Mouse (Mus musculus) adrenal gland (tissue): Measurements from ENCODE around the gene Arsk.

Experiments
- intact Hi-C: fragments of 180-260 bp; cut with DNase I; formaldehyde crosslinking; loops from one replicate; pipeline ENCODE4 v1.15.1; 2025
- long read RNA-seq, 2 experiments: library from polyadenylated mRNA; unstranded; transcript quantifications; one replicate each; pipeline ENCODE4 v2.0.0; 2020; ENCODE audit warnings: borderline replicate concordance in 1 of 2; ENCODE audit not compliant: insufficient replicate concordance in 1 of 2

Gene Arsk
- long read RNA-seq, experiment 1, transcript Arsk-201 (8 exons, 3,657 nt), result major isoform, 8 of 8 reads
- long read RNA-seq, experiment 1, partial matches to known transcripts, result 0 of 8 reads
- long read RNA-seq, experiment 1, other reads (novel, unspliced or antisense), result 0 of 8 reads
- long read RNA-seq, experiment 2, transcript Arsk-201 (8 exons, 3,657 nt), result major isoform, 9 of 10 reads
- long read RNA-seq, experiment 2, partial matches to known transcripts, result 1 of 10 reads
- long read RNA-seq, experiment 2, other reads (novel, unspliced or antisense), result 0 of 10 reads

DNA sequence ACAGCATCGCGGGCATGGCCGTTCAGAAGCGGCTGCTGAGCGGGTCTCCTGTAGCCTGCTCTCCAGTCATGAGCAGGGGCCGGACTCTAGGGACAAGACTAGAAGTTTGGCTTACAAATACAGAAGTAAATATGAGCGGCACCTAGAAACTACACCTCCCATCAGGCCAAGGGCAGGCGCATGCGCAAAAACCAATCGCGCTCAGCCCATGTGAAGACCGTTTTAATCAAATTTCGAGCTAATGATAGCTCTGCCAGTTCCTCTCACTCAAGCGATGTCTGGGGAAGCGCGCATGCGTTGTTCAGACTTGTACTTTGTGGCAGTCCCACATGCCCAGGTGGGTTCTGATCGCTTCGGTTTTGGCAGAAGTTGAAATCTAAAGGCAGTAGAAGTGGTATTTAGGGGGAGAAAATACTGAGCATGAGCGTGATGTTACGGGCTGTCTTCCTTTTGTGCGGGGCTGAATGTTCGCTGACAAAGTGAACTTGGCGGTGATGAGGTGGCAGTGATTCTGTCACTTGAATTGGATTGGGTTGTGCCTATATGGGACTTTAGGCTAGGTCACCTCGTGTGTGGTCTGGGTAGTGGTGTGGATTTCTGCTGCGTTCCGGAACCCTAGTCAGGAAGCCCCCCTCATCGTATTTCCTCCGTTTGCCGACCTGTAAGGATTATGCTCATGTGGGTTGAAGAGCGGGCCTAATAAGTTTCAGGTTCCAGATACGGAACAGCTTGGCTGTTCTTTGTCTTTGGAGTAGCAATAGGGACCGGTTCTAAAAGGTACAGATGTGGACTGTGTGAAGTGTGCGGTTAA is at the start of gene Arsk, which contains the start of gene Ttc37:
Arsk (minus strand) TSS at position 168 of the 811 bp plus-strand sequence.
Ttc37 (plus strand) TSS at position 242 of the 811 bp plus-strand sequence.
- intact Hi-C loops, result loop anchor here (5.0 kb wide), 1 partner anchor 81 kb away; the partner anchor contains the start of gene Rfesd

- intact Hi-C loops, result no loop called here
Measured at GRCm38 (mm10) chr13:76141117-76141808, 42.8 kb upstream of the Arsk start.

- intact Hi-C loops, result loop anchor here (2.0 kb wide), 1 partner anchor 18 kb away; no protein-coding TSS in a partner anchor
Measured at GRCm38 (mm10) chr13:76138862-76139261, 40.4 kb upstream of the Arsk start.

DNA sequence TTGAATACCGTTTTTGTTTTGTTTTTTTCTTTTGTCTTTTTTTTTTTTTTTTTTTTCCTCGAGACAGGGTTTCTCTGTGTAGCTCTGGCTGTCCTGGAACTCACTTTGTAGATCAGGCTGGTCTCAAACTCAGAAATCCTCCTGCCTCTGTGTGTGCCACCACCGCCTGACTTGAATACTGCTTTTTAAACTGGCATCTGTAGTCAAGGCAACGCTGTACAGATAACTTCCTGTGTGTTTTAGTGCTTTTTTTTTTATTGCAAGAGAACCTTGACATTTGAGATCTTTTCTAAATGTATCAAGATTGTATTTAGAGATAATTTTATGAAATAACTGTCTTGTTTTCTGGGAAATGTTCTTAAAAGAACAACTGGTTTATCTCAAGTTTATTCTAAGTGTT is 34.0 kb upstream of the Arsk start:
- intact Hi-C loops, result no loop called here

DNA sequence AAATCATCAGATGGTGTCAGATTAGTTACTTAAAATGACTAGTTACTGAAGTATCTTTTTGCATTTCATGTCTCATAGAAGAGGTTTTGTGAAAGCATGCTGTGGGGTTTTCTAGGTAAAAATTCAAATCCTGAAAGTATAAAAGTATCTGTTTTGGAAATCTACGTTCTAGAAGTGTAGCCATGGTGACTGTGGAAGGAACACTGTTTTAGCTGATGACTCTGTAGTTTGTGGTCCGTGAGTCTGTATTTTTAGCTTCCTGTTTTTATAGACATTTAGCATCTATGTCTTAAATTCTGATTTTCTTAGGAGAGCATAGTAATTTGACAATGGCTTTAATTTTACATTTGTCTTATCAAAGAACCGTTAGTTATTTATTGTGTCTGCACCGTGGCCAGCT is 30.3 kb upstream of the Arsk start:
- intact Hi-C loops, result no loop called here

DNA sequence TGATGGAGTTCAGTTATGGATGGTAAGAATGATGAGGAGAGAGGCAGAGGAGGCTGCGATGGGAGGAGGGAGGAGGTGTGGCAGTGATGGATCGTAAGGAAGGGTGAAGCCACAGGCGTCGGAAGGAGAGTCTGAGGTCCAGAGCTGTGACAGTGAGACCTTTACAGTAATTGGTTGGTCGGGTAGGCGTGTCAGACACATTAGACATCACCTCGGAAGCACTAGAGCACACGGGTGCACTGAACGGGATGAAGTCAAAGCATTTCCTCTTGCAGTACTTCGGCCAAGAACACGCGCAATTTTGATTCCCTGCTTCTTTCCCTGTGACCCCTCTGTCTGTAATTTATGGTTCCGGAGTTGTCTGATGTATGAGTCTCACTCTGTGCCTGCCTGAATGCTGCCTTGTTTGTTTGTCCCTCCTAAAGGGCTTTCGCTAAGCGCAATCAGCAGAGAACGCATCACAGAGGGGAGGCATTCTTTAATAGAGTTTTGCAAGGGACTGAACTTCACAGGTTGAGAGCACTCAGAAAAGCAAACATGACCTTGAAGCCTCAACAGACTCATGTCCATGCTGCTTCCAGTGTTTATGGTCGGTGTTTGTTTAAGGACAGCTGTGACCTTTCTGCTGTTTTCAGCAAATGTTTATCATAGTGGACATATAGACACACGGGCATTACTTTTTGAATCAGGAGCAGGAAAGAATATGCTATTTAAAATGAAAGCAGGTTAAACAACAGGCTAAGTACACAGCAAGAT is 10.8 kb upstream of the Arsk start:
- intact Hi-C loops, result no loop called here

GRCm38 (mm10) chr13:76101989-76102388 is 3.5 kb upstream of the Arsk start:
- intact Hi-C loops, result no loop called here

DNA sequence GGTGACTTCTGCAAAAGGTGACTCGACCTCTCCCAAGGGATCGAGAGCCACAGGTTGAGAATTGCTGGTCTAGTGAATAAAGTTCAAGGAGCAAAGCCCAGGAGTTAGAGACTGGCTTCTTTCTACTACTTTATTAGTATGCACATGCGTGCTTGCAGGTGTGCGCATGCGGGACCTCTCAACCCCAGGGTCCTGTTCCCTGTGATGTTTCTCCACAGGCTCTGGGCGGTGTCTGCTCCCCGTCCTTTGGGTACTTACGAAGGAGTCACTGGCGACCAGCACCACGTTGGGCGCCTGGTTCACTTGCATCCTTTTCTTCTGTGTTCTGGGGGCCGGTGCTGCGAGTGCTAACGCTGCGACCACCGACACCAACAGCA is 356 bp downstream of the Arsk start:
- intact Hi-C loops, result loop anchor here (5.0 kb wide), 1 partner anchor 81 kb away; the partner anchor contains the start of gene Rfesd

GRCm38 (mm10) chr13:76074323-76074722 is 24.1 kb downstream of the Arsk start:
- intact Hi-C loops, result no loop called here

DNA sequence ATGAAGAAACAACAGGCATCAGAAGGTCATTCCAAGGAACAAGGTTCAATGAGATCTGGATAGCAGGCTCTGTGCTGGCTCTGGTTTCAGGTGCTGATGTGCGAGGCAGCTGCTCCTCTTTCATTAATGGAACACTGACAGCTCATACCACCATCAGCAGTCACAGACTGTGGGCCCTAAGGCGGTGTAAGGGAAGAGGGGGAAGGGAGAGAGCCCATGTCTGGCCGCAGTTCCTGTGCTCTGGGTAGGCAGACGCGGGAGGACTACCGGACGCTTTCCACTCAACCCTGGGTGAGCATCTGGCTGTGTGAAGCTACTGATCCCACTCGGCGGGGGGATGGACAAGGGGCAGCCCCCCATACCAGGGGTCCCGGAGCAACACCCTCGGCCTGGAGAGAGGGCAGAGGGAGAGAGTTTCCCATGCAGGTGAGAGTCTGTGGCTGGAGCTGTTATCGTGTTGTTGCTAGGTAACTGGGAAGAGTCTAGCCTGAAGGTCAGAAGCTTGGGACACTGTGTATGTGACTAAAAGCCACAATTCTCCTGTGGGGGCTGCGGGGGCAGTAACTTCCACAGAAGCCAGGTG is 34.0 kb downstream of the Arsk start:
- intact Hi-C loops, result no loop called here

- intact Hi-C loops, result no loop called here
Measured at GRCm38 (mm10) chr13:76063548-76063947, 34.9 kb downstream of the Arsk start.

- intact Hi-C loops, result no loop called here
Measured at GRCm38 (mm10) chr13:76062569-76062968, 35.9 kb downstream of the Arsk start.

- intact Hi-C loops, result no loop called here
Measured at GRCm38 (mm10) chr13:76062126-76062525, 36.3 kb downstream of the Arsk start.

GRCm38 (mm10) chr13:76059591-76059990 is 38.9 kb downstream of the Arsk start:
- intact Hi-C loops, result no loop called here

- intact Hi-C loops, result no loop called here
Measured at GRCm38 (mm10) chr13:76057267-76058069, 41.0 kb downstream of the Arsk start.

DNA sequence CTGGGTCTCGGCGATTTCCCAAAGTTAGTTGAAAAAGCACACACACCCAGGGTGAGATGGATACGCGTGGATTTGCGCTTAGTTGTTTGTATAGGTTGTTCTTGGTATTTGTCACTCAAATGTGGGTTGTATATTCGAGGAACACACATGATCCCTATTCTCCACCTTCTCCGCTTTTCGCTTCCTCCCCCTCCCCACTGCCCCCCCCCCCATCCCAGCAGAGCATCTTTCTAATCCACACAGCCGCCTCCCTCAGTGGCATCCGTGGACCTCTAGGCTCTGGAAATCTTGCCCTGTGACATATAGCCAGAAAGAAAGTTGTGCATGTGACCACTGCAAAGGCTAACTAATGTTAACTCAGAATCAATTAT is 41.6 kb downstream of the Arsk start, which contains the start of gene Gpr150:
Gpr150 (minus strand) TSS at position 101 of the 371 bp plus-strand sequence.
- intact Hi-C loops, result no loop called here

GRCm38 (mm10) chr13:76056261-76056724 is 42.2 kb downstream of the Arsk start:
- intact Hi-C loops, result no loop called here

- intact Hi-C loops, result no loop called here
Measured at GRCm38 (mm10) chr13:76055391-76056232, 42.8 kb downstream of the Arsk start.

GRCm38 (mm10) chr13:76044971-76045370 is 53.5 kb downstream of the Arsk start:
- intact Hi-C loops, result no loop called here
